Mouse (Mus musculus) midbrain, postnatal 0 days (tissue): ENCODE measurements around the gene 2310011J03Rik. TPM values are rescaled to one million over a fixed set of nuclear protein-coding genes. Genes with fewer than 3 reads are reported as not detected.

Experiments
- ATAC-seq: fragments of 200-750 bp; cut with Nextera tagmentation; 2 replicates; pipeline ENCODE4 v1.8.0; 2017; ENCODE audit warnings: moderate number of reproducible peaks, mild to moderate bottlenecking, moderate TSS enrichment, moderate library complexity; ENCODE audit not compliant: low FRiP score
- DNase-seq: peaks from one replicate; pipeline ENCODE4 v3.0.0-alpha.2; 2015; ENCODE audit warnings: low spot score
- H3K27ac ChIP-seq: fragments of 300-500 bp; sonication (generic); 2 replicates; pipeline ENCODE4 v1.5.1; 2014; ENCODE audit warnings: low read depth, mild to moderate bottlenecking, low read length, mixed read lengths
- H3K27me3 ChIP-seq: fragments of 300-500 bp; sonication (generic); 2 replicates; pipeline ENCODE4 v1.6.1; 2014; ENCODE audit warnings: low read length, control low read depth, mixed read lengths; ENCODE audit not compliant: insufficient read depth
- H3K36me3 ChIP-seq: fragments of 300-500 bp; sonication (generic); 2 replicates; pipeline ENCODE4 v1.6.1; 2014; ENCODE audit warnings: low read length, control low read depth, mixed read lengths; ENCODE audit not compliant: insufficient read depth
- H3K4me1 ChIP-seq: fragments of 300-500 bp; sonication (generic); 2 replicates; pipeline ENCODE4 v1.6.1; 2014; ENCODE audit warnings: mild to moderate bottlenecking, control low read depth, antibody characterized with exemption, low read length, mixed read lengths; ENCODE audit not compliant: insufficient read depth
- H3K4me2 ChIP-seq: fragments of 300-500 bp; sonication (generic); 2 replicates; pipeline ENCODE4 v1.6.1; 2014; ENCODE audit warnings: low read depth, mild to moderate bottlenecking, low read length, mixed read lengths; ENCODE audit not compliant: poor library complexity, severe bottlenecking
- H3K4me3 ChIP-seq: fragments of 300-500 bp; sonication (generic); 2 replicates; pipeline ENCODE4 v1.5.1; 2014; ENCODE audit warnings: low read depth, mild to moderate bottlenecking, low read length, moderate library complexity
- H3K9ac ChIP-seq: fragments of 300-500 bp; sonication (generic); replicated peaks from 2 replicates; pipeline ENCODE4 v1.6.1; 2014; ENCODE audit warnings: mild to moderate bottlenecking, low read length, moderate library complexity, mixed read lengths; ENCODE audit not compliant: poor library complexity, severe bottlenecking
- H3K9me3 ChIP-seq: fragments of 300-500 bp; sonication (generic); 2 replicates; pipeline ENCODE4 v1.6.1; 2016; ENCODE audit warnings: low read length, control low read depth
- CTCF ChIP-seq: IDR thresholded peaks from 2 replicates; pipeline ENCODE4 v1.5.1; 2016; ENCODE audit warnings: antibody characterized with exemption, mild to moderate bottlenecking
- WGBS: fragments of 180-500 bp; shearing (Covaris S2); extraction: QIAGEN DNeasy Blood & Tissue Kit; methylation state at CpG from one replicate; pipeline ENCODE4 v1.1.7; 2014; 5-methylcytosine and 5-hydroxymethylcytosine counted together
- polyA plus RNA-seq: library from polyadenylated mRNA; unstranded; fragments of >200 nt; fragmentation: Nextera tagmentation; extraction: Ambion mirVana; gene quantifications from 2 replicates; pipeline ENCODE4 v1.2.1, GENCODE M21; 2015
- total RNA-seq: library from RNA; depleted of rRNA; stranded (reverse); fragments of >200 nt; gene quantifications from 2 replicates; pipeline ENCODE4 v1.2.3, GENCODE M21; 2014

The 2310011J03Rik gene
- total and polyA plus RNA-seq, 2 experiments from 2014 or later = 23.1 to 26.5 TPM

DNA sequence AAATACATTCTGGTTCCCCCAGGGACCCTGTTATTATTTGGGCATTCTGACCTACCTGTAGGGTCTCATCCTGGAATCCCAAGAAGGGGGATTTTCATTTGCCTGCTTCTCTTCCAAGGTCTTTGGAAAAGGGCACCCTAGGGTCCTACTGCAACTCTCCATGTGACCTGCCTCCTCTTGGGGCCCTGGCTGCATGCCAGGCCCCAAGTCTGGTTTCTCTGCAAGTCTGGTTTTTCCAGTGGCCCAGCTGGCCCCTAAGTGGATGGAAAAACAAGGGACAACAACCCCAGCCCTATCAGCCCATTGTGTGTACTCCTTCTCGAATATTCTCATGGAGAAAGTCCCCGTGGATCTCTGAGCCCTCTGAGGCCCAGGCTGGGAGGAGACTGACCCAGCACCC lies 10.6 kb upstream of the 2310011J03Rik start:
- H3K4me2 ChIP-seq = no peak overlapping the region
- H3K36me3 ChIP-seq = no peaks in the 10 kb centered on the region
- H3K27me3 ChIP-seq = no peaks in the 10 kb centered on the region
- H3K4me3 ChIP-seq = no peak overlapping the region
- TF ChIP-seq CTCF = no peak
- no peak overlapping the region for H3K9ac ChIP-seq
- H3K27ac ChIP-seq = no peak overlapping the region
- DNase-seq = no peak
- no peaks in the 10 kb centered on the region for H3K9me3 ChIP-seq
- ATAC-seq = no peak
- 66% methylated on average over 2 of the region's 2 CpGs for WGBS
- H3K4me1 ChIP-seq = peaks cover 5% of the 10 kb centered on the region; the same call in 1 of the 2 replicates

DNA sequence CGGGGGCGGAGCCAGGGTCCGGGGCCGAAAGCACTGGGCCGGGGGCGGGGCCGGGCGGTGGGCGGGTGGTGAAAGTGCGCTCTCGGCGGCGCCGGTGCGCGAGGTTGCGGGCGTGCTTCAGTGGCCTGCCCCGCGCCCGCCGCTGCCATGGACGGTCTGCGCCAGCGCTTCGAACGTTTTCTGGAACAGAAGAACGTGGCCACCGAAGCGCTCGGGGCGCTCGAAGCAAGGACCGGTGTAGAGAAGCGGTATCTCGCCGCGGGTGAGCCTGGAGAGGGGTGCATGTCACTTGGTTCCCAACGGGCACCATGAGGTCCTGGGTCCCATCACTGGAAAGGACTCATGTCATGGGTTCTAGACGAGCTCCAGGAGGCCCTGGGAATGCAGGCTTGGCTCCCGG lies 9.7 kb upstream of the 2310011J03Rik start:
- 1% methylated on average over 29 of the region's 41 CpGs for WGBS
- peak overlapping the region; percentile 51; the same call in 1 of the 2 replicates for H3K9ac ChIP-seq
- H3K4me3 ChIP-seq = peak overlapping the region; percentile 48
- no peaks in the 10 kb centered on the region for H3K36me3 ChIP-seq
- H3K27ac ChIP-seq = no peak overlapping the region
- H3K4me1 ChIP-seq = peaks cover 5% of the 10 kb centered on the region; the same call in 1 of the 2 replicates
- DNase-seq = no peak
- no peak for TF ChIP-seq CTCF
- no peak; the same call in 1 of the 2 replicates for ATAC-seq
- H3K4me2 ChIP-seq = peak overlapping the region; percentile 79
- no peaks in the 10 kb centered on the region for H3K27me3 ChIP-seq
- H3K9me3 ChIP-seq = no peaks in the 10 kb centered on the region

DNA sequence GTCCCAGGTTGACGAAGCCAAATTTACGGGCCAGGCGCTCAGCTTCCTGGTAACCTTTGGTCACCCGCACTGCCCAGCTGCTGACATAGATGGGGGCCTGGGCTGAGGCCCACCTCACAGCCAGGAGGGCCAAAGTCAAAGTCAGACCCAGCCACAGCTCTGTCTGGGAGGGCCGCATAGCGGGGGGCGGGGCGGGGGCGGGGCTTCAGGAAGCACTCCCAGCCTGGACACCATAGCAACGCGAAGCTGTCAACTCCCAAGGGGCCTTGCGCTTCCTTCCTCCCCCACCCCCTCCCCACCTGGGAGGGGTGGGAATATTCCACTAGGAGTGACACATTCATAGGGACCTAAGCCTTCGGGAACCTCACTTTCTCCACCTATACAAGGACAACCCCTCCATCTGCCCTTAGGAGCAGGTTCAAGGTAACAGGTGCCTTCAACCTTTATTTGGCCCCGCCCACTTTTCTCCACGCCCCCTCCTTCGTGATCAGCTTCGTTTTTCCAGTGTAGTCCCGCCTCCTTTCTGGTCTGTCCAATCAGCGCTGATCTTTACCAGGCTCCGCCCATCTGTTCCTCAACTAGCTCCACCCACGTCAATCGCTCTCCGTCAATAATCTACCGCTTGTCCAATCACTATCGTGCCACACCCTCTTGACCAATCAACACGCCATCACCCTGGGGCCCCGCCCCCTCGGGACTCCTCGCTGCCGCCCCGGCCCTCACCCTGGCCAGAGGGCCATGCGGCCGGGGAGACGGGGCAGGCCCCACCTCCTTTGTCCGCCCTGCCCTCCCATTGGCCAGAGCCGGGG lies 9.1 kb upstream of the 2310011J03Rik start, which contains the start of the genes Pcsk4 and Reep6:
Gene Pcsk4 (minus strand): TSS at position 226 of the 809 bp plus-strand sequence.
Gene Reep6 (plus strand): TSS at position 681 of the 809 bp plus-strand sequence.
- peak within 1 kb of the TSS; percentile 51; the same call in 1 of the 2 replicates for H3K9ac ChIP-seq
- peaks cover 5% of the 10 kb centered on the region; the same call in 1 of the 2 replicates for H3K4me1 ChIP-seq
- no peak for TF ChIP-seq CTCF
- no peaks in the 10 kb centered on the region for H3K9me3 ChIP-seq
- no peaks in the 10 kb centered on the region for H3K27me3 ChIP-seq
- H3K27ac ChIP-seq = no peak within 1 kb of the TSS
- peak within 1 kb of the TSS; percentile 48 for H3K4me3 ChIP-seq
- DNase-seq (peak; percentile 98), ATAC-seq (peak; percentile 95)
- no peaks in the 10 kb centered on the region for H3K36me3 ChIP-seq
- WGBS = 5% methylated on average over 32 of the region's 36 CpGs
- peak within 1 kb of the TSS; percentile 79 for H3K4me2 ChIP-seq

DNA sequence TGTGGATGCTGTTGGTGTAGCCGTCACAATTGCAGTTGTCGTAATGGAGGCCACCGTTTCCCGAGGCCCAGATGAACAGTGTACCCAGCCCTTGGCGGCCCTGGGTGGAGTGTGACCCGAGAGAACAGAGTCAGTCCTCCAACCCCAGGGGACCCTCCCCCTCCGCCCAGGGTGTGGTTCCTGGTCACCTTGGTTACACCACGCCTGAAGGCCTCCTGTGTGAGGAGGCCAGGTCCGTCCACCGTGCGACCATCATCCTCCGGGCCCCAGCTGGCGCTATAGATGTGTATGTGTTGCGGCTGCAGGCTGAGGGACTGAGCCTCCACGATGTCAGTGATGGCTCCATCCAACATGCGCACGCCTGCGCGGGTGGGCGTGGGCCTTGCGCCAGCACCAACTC lies 4.7 kb upstream of the 2310011J03Rik start:
- DNase-seq = no peak
- WGBS = 92% methylated on average over 21 of the region's 21 CpGs

DNA sequence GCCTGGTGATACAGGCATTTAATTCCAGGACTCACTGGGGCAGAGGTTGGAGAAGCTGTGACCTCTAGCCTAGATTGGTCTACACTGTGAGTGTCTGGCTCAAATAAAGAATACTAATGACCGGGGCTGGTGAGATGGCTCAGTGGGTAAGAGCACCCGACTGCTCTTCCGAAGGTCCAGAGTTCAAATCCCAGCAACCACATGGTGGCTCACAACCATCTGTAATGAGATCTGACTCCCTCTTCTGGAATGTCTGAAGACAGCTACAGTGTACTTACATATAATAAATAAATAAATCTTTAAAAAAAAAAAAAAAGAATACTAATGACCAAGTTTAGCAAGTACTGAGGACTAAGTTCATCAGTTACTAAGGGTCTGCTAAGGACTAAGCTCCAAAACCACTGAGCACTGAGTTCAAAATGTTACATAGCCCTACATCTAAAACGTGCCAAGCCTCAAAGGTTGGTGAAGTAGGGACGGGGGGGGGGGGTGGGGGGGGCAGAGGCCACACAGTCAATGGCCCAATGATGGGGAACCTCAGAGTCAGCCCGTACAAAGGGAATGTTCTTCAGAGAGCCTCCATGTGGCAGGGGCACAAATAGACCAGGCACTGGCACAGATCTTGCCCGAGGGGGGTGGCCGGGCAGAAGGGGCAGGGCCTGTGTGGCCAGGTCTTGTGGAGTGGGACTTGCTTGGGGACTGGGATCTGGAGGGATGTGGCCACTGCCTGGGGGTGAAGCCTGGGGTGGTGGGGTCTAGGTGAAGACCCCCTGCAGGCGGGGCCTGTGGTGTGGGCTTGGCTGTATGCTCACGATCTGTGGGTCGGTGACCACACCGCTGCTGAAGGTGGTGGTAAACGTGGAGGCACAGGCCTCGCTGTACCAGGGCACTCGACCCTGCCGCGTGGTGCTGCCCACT lies 4.0 kb upstream of the 2310011J03Rik start:
- DNase-seq (no peak), ATAC-seq (no peak)
- Histone ChIP-seq H3K9ac (no peak overlapping the region), H3K36me3 (no peaks in the 10 kb centered on the region), H3K27ac (no peak overlapping the region), H3K4me1 (peaks cover 7% of the 10 kb centered on the region), H3K4me3 (peak overlapping the region; percentile 51; the same call in 1 of the 2 replicates), H3K4me2 (peak overlapping the region; percentile 90), H3K27me3 (no peaks in the 10 kb centered on the region), H3K9me3 (no peaks in the 10 kb centered on the region)
- 80% methylated on average over 17 of the region's 17 CpGs for WGBS
- no peak for TF ChIP-seq CTCF

More for the DNA sequence above, 4.7 kb upstream of the 2310011J03Rik start:
- Histone ChIP-seq H3K9me3 (no peaks in the 10 kb centered on the region), H3K27ac (no peak overlapping the region), H3K27me3 (no peaks in the 10 kb centered on the region), H3K36me3 (no peaks in the 10 kb centered on the region), H3K9ac (no peak overlapping the region), H3K4me2 (no peak overlapping the region), H3K4me3 (no peak overlapping the region), H3K4me1 (peaks cover 4% of the 10 kb centered on the region; the same call in 1 of the 2 replicates)
- no peak for ATAC-seq
- no peak for TF ChIP-seq CTCF
